Mouse (Mus musculus) MEL (cell line): ENCODE results near the gene Colgalt2.

Experiments used
- CHD2 ChIP-seq: IDR thresholded peaks from 2 replicates; pipeline ENCODE4 v1.6.1; 2011; ENCODE audit warnings: low read length, improper control_type of control experiment
- CTCF ChIP-seq, 3 experiments: IDR thresholded peaks in 2 of 3; conservative IDR thresholded peaks in 1 of 3; 2 replicates each; pipeline ENCODE4 v1.5.1; 2011 to 2012; ENCODE audit warnings: low read length in 3 of 3, low read depth in 2 of 3, mild to moderate bottlenecking in 2 of 3, improper control_type of control experiment in 1 of 3, inconsistent platforms in 1 of 3, mixed read lengths in 1 of 3, moderate library complexity in 1 of 3; ENCODE audit not compliant: control insufficient read depth in 1 of 3, insufficient read depth in 1 of 3, poor library complexity in 1 of 3, severe bottlenecking in 1 of 3
- E2F4 ChIP-seq: IDR thresholded peaks from 2 replicates; pipeline ENCODE4 v1.6.1; 2011; ENCODE audit warnings: low read depth, low read length, improper control_type of control experiment, borderline replicate concordance
- ELF1 ChIP-seq: IDR thresholded peaks from 2 replicates; pipeline ENCODE4 v1.6.1; 2014; ENCODE audit warnings: low read depth, mild to moderate bottlenecking, inconsistent platforms, low read length, improper control_type of control experiment, moderate library complexity
- EP300 ChIP-seq, 2 experiments: IDR thresholded peaks; 2 replicates each; pipeline ENCODE4 v1.6.1; 2011; ENCODE audit warnings: improper control_type of control experiment in 2 of 2, low read length in 2 of 2, low read depth in 1 of 2, mild to moderate bottlenecking in 1 of 2
- GABPA ChIP-seq: IDR thresholded peaks from 2 replicates; pipeline ENCODE4 v1.6.1; 2012; ENCODE audit warnings: low read depth, mild to moderate bottlenecking, inconsistent platforms, low read length, improper control_type of control experiment, moderate library complexity
- KAT2A ChIP-seq: conservative IDR thresholded peaks from 2 replicates; pipeline ENCODE4 v1.6.1; 2012; ENCODE audit warnings: low read depth, low read length, improper control_type of control experiment, inconsistent platforms
- RAD21 ChIP-seq: IDR thresholded peaks from 2 replicates; pipeline ENCODE4 v1.6.1; 2011; ENCODE audit warnings: mild to moderate bottlenecking, low read depth, low read length, improper control_type of control experiment
- USF2 ChIP-seq, 2 experiments: IDR thresholded peaks; 2 replicates each; pipeline ENCODE4 v1.6.1; 2011 to 2012; ENCODE audit warnings: improper control_type of control experiment in 2 of 2, low read length in 2 of 2, borderline replicate concordance in 1 of 2, inconsistent platforms in 1 of 2, low read depth in 1 of 2, mild to moderate bottlenecking in 1 of 2; ENCODE audit not compliant: insufficient read depth in 1 of 2
- ZC3H11A ChIP-seq: IDR thresholded peaks from 2 replicates; pipeline ENCODE4 v1.6.1; 2012; ENCODE audit warnings: low read depth, mild to moderate bottlenecking, inconsistent platforms, low read length, improper control_type of control experiment
- ZMIZ1 ChIP-seq: IDR thresholded peaks from 2 replicates; pipeline ENCODE4 v1.6.1; 2012; ENCODE audit warnings: low read depth, mild to moderate bottlenecking, inconsistent platforms, low read length, improper control_type of control experiment, moderate library complexity
- ZNF384 ChIP-seq: IDR thresholded peaks from 2 replicates; pipeline ENCODE4 v1.6.1; 2012; ENCODE audit warnings: low read depth, mild to moderate bottlenecking, inconsistent platforms, low read length, improper control_type of control experiment

- TF ChIP-seq CTCF (IDR thresholded peaks at IDR 0.05 in 2 of 3, conservative IDR thresholded peaks at IDR 0.05 in 1 of 3; ENCODE audit: control insufficient read depth in 1 of 3, insufficient read depth in 1 of 3, low read depth in 2 of 3, low read length in 3 of 3, poor library complexity in 1 of 3, severe bottlenecking in 1 of 3) (no peak), CHD2 (no peak), ZC3H11A (no peak), RAD21 (no peak), ZMIZ1 (no peak), KAT2A (no peak), USF2 (IDR thresholded peaks at IDR 0.05; ENCODE audit: borderline replicate concordance in 1 of 2, insufficient read depth in 1 of 2, low read depth in 1 of 2, low read length in 2 of 2) (no peak), E2F4 (no peak), EP300 (IDR thresholded peaks at IDR 0.05; ENCODE audit: low read depth in 1 of 2, low read length in 2 of 2) (no peak), GABPA (no peak), ZNF384 (no peak), ELF1 (no peak)
Measured at GRCm38 (mm10) chr1:152409356-152409755, 9.7 kb downstream of the Colgalt2 start.
